Mouse (Mus musculus): Measurements from ENCODE around the gene Caml.
A peak's percentile ranks its signal among the peaks of the same experiment; 100 is the strongest.

DNA sequence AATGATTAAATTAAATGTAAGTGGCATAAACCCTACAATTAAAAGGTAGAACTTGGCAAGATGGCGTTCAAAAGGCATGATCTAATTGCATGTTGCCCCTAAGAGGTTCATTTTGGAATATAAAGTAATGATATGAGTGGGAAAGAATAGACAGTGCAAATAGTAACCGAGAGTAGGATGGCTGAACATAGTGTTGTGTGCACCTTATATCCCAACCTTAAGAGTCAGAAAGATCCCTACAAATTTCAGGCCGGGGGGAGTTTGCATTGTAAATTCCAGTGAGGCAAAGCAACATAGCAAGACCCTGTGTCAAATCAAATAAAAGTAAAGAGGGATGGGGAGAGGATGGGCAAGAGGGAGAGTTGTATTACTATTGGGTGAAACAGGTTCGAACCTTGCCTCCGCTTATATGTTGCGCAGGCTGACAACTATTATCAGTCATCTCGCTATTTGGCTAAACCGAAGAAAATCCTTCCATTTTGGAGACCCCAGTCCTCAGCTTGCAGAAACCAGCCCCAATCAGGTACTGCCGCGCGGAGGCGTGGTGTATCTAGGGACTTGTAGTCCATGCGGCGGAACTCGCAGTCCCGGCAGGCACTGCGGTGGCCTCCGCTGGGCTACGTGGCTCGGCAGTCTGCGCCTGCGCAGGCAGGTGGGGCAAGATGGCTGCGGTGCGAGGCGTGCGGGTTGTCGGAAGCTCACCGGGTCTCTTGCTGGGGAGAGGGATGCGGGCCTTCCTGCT lies 30.1 kb upstream of the Caml start:
- TF ChIP-seq CTCF (IDR thresholded peaks at IDR 0.05; ENCODE audit: low read depth, low read length): no peak
- TF ChIP-seq POLR2A (IDR thresholded peaks at IDR 0.05; ENCODE audit: borderline replicate concordance, low read depth, low read length): peak; percentile 62; the same call in 1 of the 2 replicates

Data from bone marrow macrophage, adult 2 months (primary cell).